Mouse (Mus musculus) MEL (cell line): ENCODE measurements at regions not wholly inside any gene's neighbourhood (a gene's known extent, or its start where the extent isn't known, plus 50 kb on each side); places are given as distances from the start of the nearest gene placed in this dataset.

Source experiments
- DNase-seq: peaks from one replicate; pipeline ENCODE4 v3.0.0; 2011; ENCODE audit warnings: low read depth, low spot score
- H3K27ac ChIP-seq: 2 replicates; pipeline ENCODE4 v1.5.1; 2012; ENCODE audit warnings: low read depth, mild to moderate bottlenecking, control low read depth, low read length, moderate library complexity; ENCODE audit not compliant: control insufficient read depth
- H3K27me3 ChIP-seq, 2 experiments: fragments of 150-350 bp in 1 of 2; sonication (generic) in 1 of 2; 2 replicates each; pipeline ENCODE4 v1.6.1; 2012; ENCODE audit warnings: low read length in 2 of 2, mild to moderate bottlenecking in 2 of 2, improper control_type of control experiment in 1 of 2, moderate library complexity in 1 of 2; ENCODE audit not compliant: insufficient read depth in 2 of 2, control insufficient read depth in 1 of 2
- H3K36me3 ChIP-seq, 2 experiments: 2 replicates each; pipeline ENCODE4 v1.6.1; 2012 to 2014; ENCODE audit warnings: low read length in 2 of 2, improper control_type of control experiment in 1 of 2, inconsistent platforms in 1 of 2, mild to moderate bottlenecking in 1 of 2; ENCODE audit not compliant: insufficient read depth in 2 of 2, control insufficient read depth in 1 of 2
- H3K4me1 ChIP-seq, 2 experiments: fragments of 150-350 bp in 1 of 2; sonication (generic) in 1 of 2; 2 replicates each; pipeline ENCODE4 v1.6.1; 2012; ENCODE audit warnings: low read length in 2 of 2, improper control_type of control experiment in 1 of 2, mild to moderate bottlenecking in 1 of 2; ENCODE audit not compliant: insufficient read depth in 2 of 2, control insufficient read depth in 1 of 2
- H3K4me3 ChIP-seq, 2 experiments: fragments of 150-350 bp in 1 of 2; sonication (generic) in 1 of 2; 2 replicates each; pipeline ENCODE4 v1.5.1; 2012; ENCODE audit warnings: low read depth in 2 of 2, low read length in 2 of 2, mild to moderate bottlenecking in 2 of 2, moderate library complexity in 2 of 2, control low read depth in 1 of 2, improper control_type of control experiment in 1 of 2; ENCODE audit not compliant: control insufficient read depth in 1 of 2, insufficient read depth in 1 of 2
- H3K79me2 ChIP-seq: 2 replicates; pipeline ENCODE4 v1.6.1; 2012; ENCODE audit warnings: mild to moderate bottlenecking, low read length, moderate library complexity; ENCODE audit not compliant: control insufficient read depth, poor library complexity, insufficient read depth
- H3K9ac ChIP-seq: 2 replicates; pipeline ENCODE4 v1.6.1; 2012; ENCODE audit warnings: low read depth, mild to moderate bottlenecking, control low read depth, low read length, moderate library complexity; ENCODE audit not compliant: control insufficient read depth, poor library complexity, severe bottlenecking
- H3K9me3 ChIP-seq: fragments of 150-350 bp; sonication (generic); replicated peaks from 2 replicates; pipeline ENCODE4 v1.6.1; 2012; ENCODE audit warnings: mild to moderate bottlenecking, low read length, improper control_type of control experiment, moderate library complexity; ENCODE audit not compliant: insufficient read depth
- CHD1 ChIP-seq: IDR thresholded peaks from 2 replicates; pipeline ENCODE4 v1.6.1; 2012; ENCODE audit warnings: low read depth, mild to moderate bottlenecking, inconsistent platforms, low read length, improper control_type of control experiment
- CHD2 ChIP-seq: IDR thresholded peaks from 2 replicates; pipeline ENCODE4 v1.6.1; 2011; ENCODE audit warnings: low read length, improper control_type of control experiment
- CTCF ChIP-seq, 3 experiments: IDR thresholded peaks in 2 of 3; conservative IDR thresholded peaks in 1 of 3; 2 replicates each; pipeline ENCODE4 v1.5.1; 2011 to 2012; ENCODE audit warnings: low read length in 3 of 3, low read depth in 2 of 3, mild to moderate bottlenecking in 2 of 3, improper control_type of control experiment in 1 of 3, inconsistent platforms in 1 of 3, mixed read lengths in 1 of 3, moderate library complexity in 1 of 3; ENCODE audit not compliant: control insufficient read depth in 1 of 3, insufficient read depth in 1 of 3, poor library complexity in 1 of 3, severe bottlenecking in 1 of 3
- ELF1 ChIP-seq: IDR thresholded peaks from 2 replicates; pipeline ENCODE4 v1.6.1; 2014; ENCODE audit warnings: low read depth, mild to moderate bottlenecking, inconsistent platforms, low read length, improper control_type of control experiment, moderate library complexity
- EP300 ChIP-seq, 2 experiments: IDR thresholded peaks; 2 replicates each; pipeline ENCODE4 v1.6.1; 2011; ENCODE audit warnings: improper control_type of control experiment in 2 of 2, low read length in 2 of 2, low read depth in 1 of 2, mild to moderate bottlenecking in 1 of 2
- GATA1 ChIP-seq: IDR thresholded peaks from 2 replicates; pipeline ENCODE4 v1.6.1; 2011; ENCODE audit warnings: low read depth, low read length, improper control_type of control experiment
- JUND ChIP-seq: IDR thresholded peaks from 2 replicates; pipeline ENCODE4 v1.6.1; 2011; ENCODE audit warnings: low read depth, mild to moderate bottlenecking, improper control_type of control experiment, low read length
- MAFK ChIP-seq: IDR thresholded peaks from 2 replicates; pipeline ENCODE4 v1.6.1; 2011; ENCODE audit warnings: low read depth, mild to moderate bottlenecking, low read length, improper control_type of control experiment, borderline replicate concordance
- MAX ChIP-seq: IDR thresholded peaks from 2 replicates; pipeline ENCODE4 v1.6.1; 2011; ENCODE audit warnings: low read length, improper control_type of control experiment
- MXI1 ChIP-seq: IDR thresholded peaks from 2 replicates; pipeline ENCODE4 v1.6.1; 2011; ENCODE audit warnings: mild to moderate bottlenecking, low read depth, low read length, improper control_type of control experiment
- MYC ChIP-seq: IDR thresholded peaks from 2 replicates; pipeline ENCODE4 v1.6.1; 2011; ENCODE audit warnings: low read depth, mild to moderate bottlenecking, low read length, improper control_type of control experiment, moderate library complexity
- NELFE ChIP-seq: IDR thresholded peaks from 2 replicates; pipeline ENCODE4 v1.6.1; 2011; ENCODE audit warnings: low read depth, low read length, improper control_type of control experiment
- NRF1 ChIP-seq: IDR thresholded peaks from 2 replicates; pipeline ENCODE4 v1.6.1; 2014; ENCODE audit warnings: low read depth, mild to moderate bottlenecking, inconsistent platforms, low read length, improper control_type of control experiment, moderate library complexity; ENCODE audit not compliant: poor library complexity, insufficient read depth, severe bottlenecking
- RAD21 ChIP-seq: IDR thresholded peaks from 2 replicates; pipeline ENCODE4 v1.6.1; 2011; ENCODE audit warnings: mild to moderate bottlenecking, low read depth, low read length, improper control_type of control experiment
- SIN3A ChIP-seq: IDR thresholded peaks from 2 replicates; pipeline ENCODE4 v1.6.1; 2012; ENCODE audit warnings: low read length, improper control_type of control experiment, inconsistent platforms
- SMC3 ChIP-seq: IDR thresholded peaks from 2 replicates; pipeline ENCODE4 v1.6.1; 2011; ENCODE audit warnings: low read depth, low read length, improper control_type of control experiment
- TBP ChIP-seq: IDR thresholded peaks from 2 replicates; pipeline ENCODE4 v1.8.0; 2011; ENCODE audit warnings: low read depth, low read length, improper control_type of control experiment
- TCF12 ChIP-seq: IDR thresholded peaks from 2 replicates; pipeline ENCODE4 v1.6.1; 2014; ENCODE audit warnings: low read depth, mild to moderate bottlenecking, inconsistent platforms, low read length, improper control_type of control experiment, moderate library complexity
- UBTF ChIP-seq: IDR thresholded peaks from 2 replicates; pipeline ENCODE4 v1.6.1; 2012; ENCODE audit warnings: low read depth, mild to moderate bottlenecking, inconsistent platforms, low read length, improper control_type of control experiment, moderate library complexity, borderline replicate concordance; ENCODE audit not compliant: insufficient read depth
- ZC3H11A ChIP-seq: IDR thresholded peaks from 2 replicates; pipeline ENCODE4 v1.6.1; 2012; ENCODE audit warnings: low read depth, mild to moderate bottlenecking, inconsistent platforms, low read length, improper control_type of control experiment
- ZNF384 ChIP-seq: IDR thresholded peaks from 2 replicates; pipeline ENCODE4 v1.6.1; 2012; ENCODE audit warnings: low read depth, mild to moderate bottlenecking, inconsistent platforms, low read length, improper control_type of control experiment

DNA sequence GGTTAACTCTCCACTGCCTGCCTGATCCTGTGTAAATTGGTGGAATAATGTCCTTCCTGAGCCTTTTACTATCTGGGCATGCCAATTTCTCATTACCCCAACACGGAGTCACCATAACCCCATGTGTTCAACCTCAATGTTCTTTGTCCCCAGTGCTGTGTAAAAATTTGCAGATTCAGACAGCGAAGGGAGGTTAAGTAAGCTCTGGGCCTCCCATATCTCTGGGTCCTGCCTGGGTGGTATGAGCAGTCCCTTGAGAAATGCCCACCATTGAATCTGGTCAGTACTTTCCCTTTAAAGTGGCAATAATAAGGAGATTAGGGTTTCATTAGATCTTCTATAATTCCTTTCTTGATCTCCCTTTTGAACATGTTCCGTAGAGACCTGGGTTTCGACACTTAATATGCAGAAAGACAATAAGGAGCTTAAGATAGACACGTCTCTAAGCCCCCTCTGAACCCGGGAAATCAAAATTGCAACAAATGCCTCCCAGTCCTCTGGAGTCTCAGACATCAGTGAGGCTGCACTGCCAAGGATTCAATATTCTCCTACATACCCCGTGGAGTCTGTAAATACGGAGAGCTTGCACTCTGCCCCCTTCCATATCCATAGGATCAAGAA is 279.0 kb upstream of the Apob start:
- no peak for DNase-seq
- H3K4me1 ChIP-seq: no peaks in the 10 kb centered on the region
- H3K27ac ChIP-seq: no peak overlapping the region
- H3K9me3 ChIP-seq: no peaks in the 10 kb centered on the region
- no peak overlapping the region for H3K4me3 ChIP-seq
- no peaks in the 10 kb centered on the region for H3K36me3 ChIP-seq
- no peaks in the 10 kb centered on the region for H3K79me2 ChIP-seq
- no peak overlapping the region for H3K9ac ChIP-seq
- H3K27me3 ChIP-seq: no peaks in the 10 kb centered on the region
- TF ChIP-seq MAFK: no peak
- no peak for TF ChIP-seq GATA1
- no peak for TF ChIP-seq SMC3
- no peak for TF ChIP-seq CTCF (IDR thresholded peaks at IDR 0.05 in 2 of 3, conservative IDR thresholded peaks at IDR 0.05 in 1 of 3; ENCODE audit: control insufficient read depth in 1 of 3, insufficient read depth in 1 of 3, low read depth in 2 of 3, low read length in 3 of 3, poor library complexity in 1 of 3, severe bottlenecking in 1 of 3)
- TF ChIP-seq SIN3A: no peak
- TF ChIP-seq MAX: no peak
- TF ChIP-seq TCF12: no peak
- TF ChIP-seq NELFE: no peak
- no peak for TF ChIP-seq ZNF384
- TF ChIP-seq JUND: no peak

DNA sequence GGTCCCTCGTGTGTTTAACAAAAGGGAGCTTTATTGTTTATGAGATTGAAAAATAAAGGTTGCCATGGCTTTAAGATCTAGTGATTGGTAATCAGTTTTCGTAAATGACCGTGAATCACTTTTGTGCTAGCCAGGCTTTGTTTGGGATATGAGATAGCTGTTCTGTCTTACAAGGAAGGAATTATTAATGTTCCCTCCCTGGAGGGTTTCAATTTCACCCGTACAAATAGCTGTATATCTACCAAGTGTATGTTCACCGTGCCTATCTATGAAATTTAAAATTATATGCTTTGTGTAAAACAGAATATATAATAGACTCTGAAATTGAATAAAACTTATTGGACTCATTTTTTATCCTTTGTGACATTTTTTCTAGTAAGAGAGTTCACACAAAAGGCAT is 268.3 kb upstream of the Apob start:
- Histone ChIP-seq H3K27ac (no peak overlapping the region), H3K9me3 (no peaks in the 10 kb centered on the region), H3K4me3 (no peak overlapping the region), H3K27me3 (no peaks in the 10 kb centered on the region), H3K4me1 (no peaks in the 10 kb centered on the region), H3K79me2 (no peaks in the 10 kb centered on the region), H3K9ac (no peak overlapping the region), H3K36me3 (no peaks in the 10 kb centered on the region)
- no peak for DNase-seq
- no peak for TF ChIP-seq UBTF
- TF ChIP-seq CHD1: no peak
- no peak for TF ChIP-seq RAD21
- TF ChIP-seq NELFE: no peak
- no peak for TF ChIP-seq CTCF (IDR thresholded peaks at IDR 0.05 in 2 of 3, conservative IDR thresholded peaks at IDR 0.05 in 1 of 3; ENCODE audit: control insufficient read depth in 1 of 3, insufficient read depth in 1 of 3, low read depth in 2 of 3, low read length in 3 of 3, poor library complexity in 1 of 3, severe bottlenecking in 1 of 3)
- no peak for TF ChIP-seq TBP
- no peak for TF ChIP-seq MXI1
- TF ChIP-seq MYC: no peak
- no peak for TF ChIP-seq ELF1
- TF ChIP-seq EP300 (IDR thresholded peaks at IDR 0.05; ENCODE audit: low read depth in 1 of 2, low read length in 2 of 2): no peak
- no peak for TF ChIP-seq CHD2
- no peak for TF ChIP-seq ZC3H11A
- TF ChIP-seq NRF1: no peak
- no peak for TF ChIP-seq SIN3A
